Mouse (Mus musculus) forebrain, embryonic 11.5 days (tissue): ENCODE measurements around the gene Efhb. TPM values are rescaled to one million over a fixed set of nuclear protein-coding genes. Genes with fewer than 3 reads are reported as not detected.

Source experiments
- ATAC-seq: fragments of 200-750 bp; cut with Nextera tagmentation; replicated peaks from 2 replicates; pipeline ENCODE4 v1.8.0; 2017; ENCODE audit warnings: moderate TSS enrichment; ENCODE audit not compliant: low FRiP score
- DNase-seq: peaks from one replicate; pipeline ENCODE4 v3.0.0-alpha.2; 2017; ENCODE audit warnings: low spot score
- H3K27ac ChIP-seq: fragments of 300-500 bp; sonication (generic); 2 replicates; pipeline ENCODE4 v1.5.1; 2014; ENCODE audit warnings: low read depth, low read length
- H3K27me3 ChIP-seq: fragments of 300-500 bp; sonication (generic); 2 replicates; pipeline ENCODE4 v1.6.1; 2014; ENCODE audit warnings: mild to moderate bottlenecking, low read length, mixed read lengths; ENCODE audit not compliant: control insufficient read depth, insufficient read depth
- H3K36me3 ChIP-seq: fragments of 300-500 bp; sonication (generic); 2 replicates; pipeline ENCODE4 v1.6.1; 2014; ENCODE audit warnings: mild to moderate bottlenecking, low read length, moderate library complexity, mixed read lengths; ENCODE audit not compliant: control insufficient read depth, insufficient read depth
- H3K4me1 ChIP-seq: fragments of 300-500 bp; sonication (generic); replicated peaks from 2 replicates; pipeline ENCODE4 v1.6.1; 2014; ENCODE audit warnings: low read length, mixed read lengths; ENCODE audit not compliant: control insufficient read depth, insufficient read depth
- H3K4me2 ChIP-seq: fragments of 300-500 bp; sonication (generic); 2 replicates; pipeline ENCODE4 v1.6.1; 2014; ENCODE audit warnings: low read depth, mild to moderate bottlenecking, low read length, moderate library complexity, mixed read lengths; ENCODE audit not compliant: severe bottlenecking
- H3K4me3 ChIP-seq: fragments of 300-500 bp; sonication (generic); 2 replicates; pipeline ENCODE4 v1.5.1; 2014; ENCODE audit warnings: low read depth, low read length
- H3K9ac ChIP-seq: fragments of 300-500 bp; sonication (generic); 2 replicates; pipeline ENCODE4 v1.6.1; 2014; ENCODE audit warnings: low read length
- H3K9me3 ChIP-seq: fragments of 300-500 bp; sonication (generic); 2 replicates; pipeline ENCODE4 v1.6.1; 2016; ENCODE audit warnings: low read length, mixed read lengths; ENCODE audit not compliant: control insufficient read depth
- WGBS: fragments of 180-500 bp; shearing (Covaris S2); extraction: QIAGEN DNeasy Blood & Tissue Kit; methylation state at CpG from one replicate; pipeline ENCODE4 v1.1.7; 2014; 5-methylcytosine and 5-hydroxymethylcytosine counted together
- polyA plus RNA-seq: library from polyadenylated mRNA; unstranded; fragments of >200 nt; fragmentation: Nextera tagmentation; extraction: Ambion mirVana; gene quantifications from 2 replicates; pipeline ENCODE4 v1.2.1, GENCODE M21; 2014

The Efhb gene
- polyA plus RNA-seq, result 0.41 and 0.48 TPM in 2 replicates

- Histone ChIP-seq H3K4me2 (peak within 1 kb of the TSS; percentile 63), H3K36me3 (no peaks in the 10 kb centered on the region), H3K4me3 (peak within 1 kb of the TSS; percentile 38), H3K9ac (peak within 1 kb of the TSS; percentile 53), H3K27ac (no peak within 1 kb of the TSS), H3K9me3 (no peaks in the 10 kb centered on the region), H3K27me3 (no peaks in the 10 kb centered on the region), H3K4me1 (no peaks in the 10 kb centered on the region; the same call in 1 of the 2 replicates)
- WGBS, result 19% methylated on average over 26 of the region's 26 CpGs
- ATAC-seq (peak; percentile 98), DNase-seq (peak; percentile 85)
Observed at GRCm38 (mm10) chr17:53462603-53463495, at the start of gene Efhb. Gene Efhb (minus strand): TSS chr17:53463321.

GRCm38 (mm10) chr17:53512311-53512951 lies 49.3 kb upstream of the Efhb start:
- WGBS, result 80% methylated on average over 2 of the region's 2 CpGs
- Histone ChIP-seq H3K4me3 (no peak overlapping the region), H3K27me3 (no peaks in the 10 kb centered on the region), H3K27ac (no peak overlapping the region), H3K36me3 (no peaks in the 10 kb centered on the region), H3K9me3 (no peaks in the 10 kb centered on the region), H3K4me1 (no peaks in the 10 kb centered on the region), H3K4me2 (no peak overlapping the region), H3K9ac (no peak overlapping the region)
- DNase-seq (no peak), ATAC-seq (peak; percentile 44)

- H3K9me3 ChIP-seq, result no peaks in the 10 kb centered on the region
- 94% methylated on average over 2 of the region's 2 CpGs for WGBS
- no peaks in the 10 kb centered on the region for H3K4me1 ChIP-seq
- no peak overlapping the region for H3K4me3 ChIP-seq
- no peak for DNase-seq
- no peak for ATAC-seq
- peaks cover 6% of the 10 kb centered on the region; the same call in 1 of the 2 replicates for H3K36me3 ChIP-seq
- H3K9ac ChIP-seq, result no peak overlapping the region
- H3K27me3 ChIP-seq, result no peaks in the 10 kb centered on the region
- no peak overlapping the region for H3K27ac ChIP-seq
- no peak overlapping the region for H3K4me2 ChIP-seq
Observed at GRCm38 (mm10) chr17:53502966-53503365, 39.8 kb upstream of the Efhb start.

- H3K36me3 ChIP-seq, result no peaks in the 10 kb centered on the region; the same call in 1 of the 2 replicates
- no peak overlapping the region for H3K9ac ChIP-seq
- no peaks in the 10 kb centered on the region for H3K4me1 ChIP-seq
- WGBS, result 86% methylated on average over 1 of the region's 1 CpGs
- H3K4me2 ChIP-seq, result no peak overlapping the region
- no peak overlapping the region for H3K27ac ChIP-seq
- no peaks in the 10 kb centered on the region for H3K27me3 ChIP-seq
- DNase-seq, result no peak
- no peaks in the 10 kb centered on the region for H3K9me3 ChIP-seq
- no peak for ATAC-seq
- H3K4me3 ChIP-seq, result no peak overlapping the region
Observed at GRCm38 (mm10) chr17:53489007-53489378, 25.9 kb upstream of the Efhb start.

GRCm38 (mm10) chr17:53488291-53489006 lies 25.3 kb upstream of the Efhb start:
- Histone ChIP-seq H3K4me2 (no peak overlapping the region), H3K4me1 (no peaks in the 10 kb centered on the region), H3K9ac (no peak overlapping the region), H3K36me3 (no peaks in the 10 kb centered on the region), H3K9me3 (no peaks in the 10 kb centered on the region), H3K27me3 (no peaks in the 10 kb centered on the region), H3K27ac (no peak overlapping the region), H3K4me3 (no peak overlapping the region)
- ATAC-seq (no peak), DNase-seq (no peak)
- WGBS, result 89% methylated on average over 4 of the region's 4 CpGs

GRCm38 (mm10) chr17:53480433-53480832 lies 17.3 kb upstream of the Efhb start:
- H3K4me2 ChIP-seq, result peak overlapping the region; percentile 52
- H3K9me3 ChIP-seq, result no peaks in the 10 kb centered on the region
- H3K27me3 ChIP-seq, result no peaks in the 10 kb centered on the region
- H3K4me1 ChIP-seq, result peaks cover 2% of the 10 kb centered on the region; the same call in 1 of the 2 replicates
- WGBS, result 63% methylated on average over 7 of the region's 7 CpGs
- peak overlapping the region; percentile 91 for H3K4me3 ChIP-seq
- DNase-seq, result no peak
- peak overlapping the region; percentile 87 for H3K9ac ChIP-seq
- no peak overlapping the region for H3K27ac ChIP-seq
- H3K36me3 ChIP-seq, result no peaks in the 10 kb centered on the region
- no peak for ATAC-seq

GRCm38 (mm10) chr17:53479604-53480041 lies 16.5 kb upstream of the Efhb start:
- Histone ChIP-seq H3K4me1 (peaks cover 2% of the 10 kb centered on the region; the same call in 1 of the 2 replicates), H3K27me3 (no peaks in the 10 kb centered on the region), H3K4me2 (peak overlapping the region; percentile 52), H3K9me3 (no peaks in the 10 kb centered on the region), H3K4me3 (peak overlapping the region; percentile 91), H3K9ac (peak overlapping the region; percentile 87), H3K36me3 (no peaks in the 10 kb centered on the region), H3K27ac (peak overlapping the region; percentile 93)
- DNase-seq (peak; percentile 81), ATAC-seq (peak; percentile 8; the same call in 1 of the 2 replicates)
- WGBS, result under 1% methylated on average over 32 of the region's 33 CpGs
